Mouse (Mus musculus): ENCODE results near the gene Sema5b. TPM values are rescaled to one million over a fixed set of nuclear protein-coding genes. Genes with fewer than 3 reads are reported as not detected.

The Sema5b gene
- total and polyA plus RNA-seq, 3 experiments, result not detected

Other genes starting within 250 kb of the Sema5b start
- gene Sec22a, start 177.2 kb upstream of the Sema5b start, total RNA-seq (2012; rRNA removed), result 7.6 and 10.5 TPM in 2 replicates
- gene Sec22a, start 177.2 kb upstream of the Sema5b start, polyA plus RNA-seq (2012; ENCODE audit: insufficient read depth in 1 of 2, insufficient read length in 2 of 2, low read depth in 1 of 2, low replicate concordance in 2 of 2, missing spikeins in 1 of 2), result 10 to 100 TPM; 11.4 to 98.3 TPM
- not detected in 2 replicates for gene Pdia5, start 50.3 kb upstream of the Sema5b start, total RNA-seq (2012; rRNA removed)
- gene Pdia5, start 50.3 kb upstream of the Sema5b start, polyA plus RNA-seq (2012; ENCODE audit: insufficient read depth in 1 of 2, insufficient read length in 2 of 2, low read depth in 1 of 2, low replicate concordance in 2 of 2, missing spikeins in 1 of 2), result not detected
- gene Dirc2, start 228.2 kb downstream of the Sema5b start, total RNA-seq (2012; rRNA removed), result 1.6 and 2.1 TPM in 2 replicates
- 1 to 10 TPM in 1 of 2 experiments, not detected in 1; 4.1 TPM for gene Dirc2, start 228.2 kb downstream of the Sema5b start, polyA plus RNA-seq (2012; ENCODE audit: insufficient read depth in 1 of 2, insufficient read length in 2 of 2, low read depth in 1 of 2, low replicate concordance in 2 of 2, missing spikeins in 1 of 2)
- gene Hspbap1, start 229.2 kb downstream of the Sema5b start, total RNA-seq (2012; rRNA removed), result 7.2 and 9.6 TPM in 2 replicates
- 1 to 10 TPM in 1 of 2 experiments, not detected in 1; 9.6 TPM for gene Hspbap1, start 229.2 kb downstream of the Sema5b start, polyA plus RNA-seq (2012; ENCODE audit: insufficient read depth in 1 of 2, insufficient read length in 2 of 2, low read depth in 1 of 2, low replicate concordance in 2 of 2, missing spikeins in 1 of 2)